Mouse (Mus musculus) C2C12 (cell line): Measurements from ENCODE around the gene Pten. TPM values are rescaled to one million over a fixed set of nuclear protein-coding genes. Genes with fewer than 3 reads are reported as not detected.

Source experiments
- H3K27me3 ChIP-seq: one replicate; pipeline ENCODE4 v1.6.1; 2011; ENCODE audit not compliant: control insufficient read depth, insufficient read depth, insufficient read length
- H3K36me3 ChIP-seq: one replicate; pipeline ENCODE4 v1.6.1; 2011; ENCODE audit not compliant: control insufficient read depth, insufficient read depth
- H3K4me3 ChIP-seq: one replicate; pipeline ENCODE4 v1.5.1; 2011; ENCODE audit warnings: mild to moderate bottlenecking, control low read depth; ENCODE audit not compliant: poor library complexity, insufficient read depth, severe bottlenecking
- H3K79me2 ChIP-seq: one replicate; pipeline ENCODE4 v1.6.1; 2011; ENCODE audit not compliant: control insufficient read depth, insufficient read depth
- H3K79me3 ChIP-seq: one replicate; pipeline ENCODE4 v1.6.1; 2011; ENCODE audit warnings: low read depth, control low read depth
- H3ac ChIP-seq: one replicate; pipeline ENCODE3; 2011; ENCODE audit warnings: low read depth; ENCODE audit not compliant: control insufficient read depth, insufficient read length
- CEBPB ChIP-seq: IDR thresholded peaks from one replicate; pipeline ENCODE4 v1.6.1; 2011; ENCODE audit warnings: low read depth, mild to moderate bottlenecking, control low read depth, moderate library complexity
- CTCF ChIP-seq: IDR thresholded peaks from one replicate; pipeline ENCODE4 v1.5.1; 2011; ENCODE audit not compliant: control insufficient read depth, insufficient read depth, insufficient read length
- FOSL1 ChIP-seq: IDR thresholded peaks from one replicate; pipeline ENCODE4 v1.8.0; 2011; ENCODE audit warnings: mild to moderate bottlenecking, low read length; ENCODE audit not compliant: poor library complexity, insufficient read depth, severe bottlenecking
- MAX ChIP-seq: IDR thresholded peaks from one replicate; pipeline ENCODE4 v1.6.1; 2011; ENCODE audit warnings: mild to moderate bottlenecking, control low read depth
- MYOD1 ChIP-seq: IDR thresholded peaks from one replicate; pipeline ENCODE4 v1.6.1; 2011; ENCODE audit warnings: low read depth; ENCODE audit not compliant: control insufficient read depth, insufficient read length
- MYOG ChIP-seq: IDR thresholded peaks from one replicate; pipeline ENCODE4 v1.6.1; 2011; ENCODE audit not compliant: control insufficient read depth, insufficient read length; ENCODE audit errors: extremely low read depth
- USF1 ChIP-seq: IDR thresholded peaks from one replicate; pipeline ENCODE4 v1.6.1; 2011; ENCODE audit warnings: low read depth, mild to moderate bottlenecking, control low read depth, moderate library complexity
- polyA plus RNA-seq: library from polyadenylated mRNA; unstranded; fragments of >200 nt; fragmentation: generic; extraction: Trizol; gene quantifications from one replicate; pipeline ENCODE4 v1.2.1, GENCODE M21; 2012; ENCODE audit warnings: missing spikeins

Pten gene
- polyA plus RNA-seq, 1 experiment = 9.6 TPM

GRCm38 (mm10) chr19:32729785-32730184 lies 27.5 kb upstream of the Pten start:
- Histone ChIP-seq H3ac (no peak overlapping the region), H3K36me3 (no peaks in the 10 kb centered on the region), H3K4me3 (no peak overlapping the region), H3K79me2 (no peaks in the 10 kb centered on the region), H3K27me3 (peaks cover 3% of the 10 kb centered on the region), H3K79me3 (no peaks in the 10 kb centered on the region)
- TF ChIP-seq MAX (no peak), USF1 (no peak), CTCF (no peak), FOSL1 (no peak), CEBPB (no peak)

DNA sequence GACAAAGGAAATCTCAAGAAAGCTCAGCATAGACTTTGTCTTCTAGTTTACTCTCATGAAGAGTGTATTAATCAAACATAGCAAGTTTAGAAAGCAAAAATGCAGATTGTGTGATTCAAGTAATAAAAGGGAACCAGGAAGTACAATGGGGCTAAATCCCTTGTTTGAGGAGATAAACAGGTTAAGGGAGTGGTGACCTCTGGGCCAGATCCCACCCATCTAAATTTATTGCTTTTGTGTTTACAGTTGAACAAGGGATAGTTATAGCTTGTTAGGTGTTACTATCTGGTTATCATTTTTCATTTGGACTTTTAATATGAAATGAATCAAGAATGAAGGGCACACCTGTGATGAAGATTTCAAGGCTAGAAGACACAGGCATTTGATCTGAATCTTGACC lies 24.4 kb upstream of the Pten start:
- no peaks in the 10 kb centered on the region for H3K79me3 ChIP-seq
- H3K79me2 ChIP-seq = no peaks in the 10 kb centered on the region
- TF ChIP-seq MAX (no peak), MYOD1 (no peak), FOSL1 (no peak), CTCF (no peak), MYOG (no peak), CEBPB (no peak), USF1 (no peak)
- H3K27me3 ChIP-seq = peaks cover 3% of the 10 kb centered on the region
- no peaks in the 10 kb centered on the region for H3K36me3 ChIP-seq
- H3K4me3 ChIP-seq = no peak overlapping the region
- no peak overlapping the region for H3ac ChIP-seq

GRCm38 (mm10) chr19:32737844-32738243 lies 19.5 kb upstream of the Pten start:
- Histone ChIP-seq H3ac (no peak overlapping the region), H3K36me3 (no peaks in the 10 kb centered on the region), H3K4me3 (no peak overlapping the region), H3K27me3 (no peaks in the 10 kb centered on the region), H3K79me3 (no peaks in the 10 kb centered on the region), H3K79me2 (no peaks in the 10 kb centered on the region)
- no peak for TF ChIP-seq MYOG
- no peak for TF ChIP-seq MYOD1
- TF ChIP-seq CEBPB = no peak
- TF ChIP-seq FOSL1 = no peak
- no peak for TF ChIP-seq MAX
- no peak for TF ChIP-seq USF1

- H3K4me3 ChIP-seq = no peak within 1 kb of the TSS
- H3ac ChIP-seq = no peak within 1 kb of the TSS
- no peaks in the 10 kb centered on the region for H3K27me3 ChIP-seq
- TF ChIP-seq CEBPB (no peak), FOSL1 (no peak), CTCF (no peak), USF1 (no peak), MYOD1 (no peak), MYOG (no peak), MAX (no peak)
- no peaks in the 10 kb centered on the region for H3K36me3 ChIP-seq
- no peaks in the 10 kb centered on the region for H3K79me2 ChIP-seq
- no peaks in the 10 kb centered on the region for H3K79me3 ChIP-seq
Observed at GRCm38 (mm10) chr19:32739686-32740085, 17.6 kb upstream of the Pten start, which contains the start of gene Atad1. Atad1 (minus strand) TSS chr19:32739786.

- Histone ChIP-seq H3K4me3 (no peak overlapping the region), H3K36me3 (no peaks in the 10 kb centered on the region), H3K79me3 (no peaks in the 10 kb centered on the region), H3K27me3 (no peaks in the 10 kb centered on the region), H3ac (no peak overlapping the region), H3K79me2 (no peaks in the 10 kb centered on the region)
- no peak for TF ChIP-seq FOSL1
- no peak for TF ChIP-seq CTCF
- TF ChIP-seq MYOD1 = no peak
- no peak for TF ChIP-seq CEBPB
- no peak for TF ChIP-seq MAX
- TF ChIP-seq MYOG = no peak
- TF ChIP-seq USF1 = no peak
Observed at GRCm38 (mm10) chr19:32740641-32741345, 16.5 kb upstream of the Pten start.

DNA sequence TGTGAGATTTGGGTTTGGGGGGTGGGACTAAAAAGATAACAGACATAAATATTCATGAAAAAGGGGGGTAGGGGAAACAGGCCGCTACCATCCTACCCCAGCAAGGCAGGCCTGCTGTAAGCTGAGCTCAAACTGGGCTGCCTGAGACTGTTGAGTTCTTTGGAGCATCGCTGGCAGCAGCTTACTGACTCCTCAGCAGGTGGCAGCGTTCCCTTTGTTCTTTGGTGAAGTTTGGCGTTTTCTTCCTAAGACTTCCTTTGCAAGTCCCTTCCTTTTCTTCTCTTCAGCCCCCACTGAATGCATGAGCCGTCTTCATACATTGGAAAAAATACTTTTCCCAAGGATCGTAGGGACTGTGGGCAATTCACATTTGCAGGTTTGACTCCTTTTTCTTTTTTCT lies 7.9 kb upstream of the Pten start:
- Histone ChIP-seq H3K79me3 (no peaks in the 10 kb centered on the region), H3K36me3 (no peaks in the 10 kb centered on the region), H3K79me2 (no peaks in the 10 kb centered on the region), H3K27me3 (no peaks in the 10 kb centered on the region), H3ac (no peak overlapping the region), H3K4me3 (no peak overlapping the region)
- no peak for TF ChIP-seq MAX
- peak; percentile 32 for TF ChIP-seq CTCF
